Mouse (Mus musculus): ENCODE measurements around the gene Pdxp.

The Pdxp gene

DNA sequence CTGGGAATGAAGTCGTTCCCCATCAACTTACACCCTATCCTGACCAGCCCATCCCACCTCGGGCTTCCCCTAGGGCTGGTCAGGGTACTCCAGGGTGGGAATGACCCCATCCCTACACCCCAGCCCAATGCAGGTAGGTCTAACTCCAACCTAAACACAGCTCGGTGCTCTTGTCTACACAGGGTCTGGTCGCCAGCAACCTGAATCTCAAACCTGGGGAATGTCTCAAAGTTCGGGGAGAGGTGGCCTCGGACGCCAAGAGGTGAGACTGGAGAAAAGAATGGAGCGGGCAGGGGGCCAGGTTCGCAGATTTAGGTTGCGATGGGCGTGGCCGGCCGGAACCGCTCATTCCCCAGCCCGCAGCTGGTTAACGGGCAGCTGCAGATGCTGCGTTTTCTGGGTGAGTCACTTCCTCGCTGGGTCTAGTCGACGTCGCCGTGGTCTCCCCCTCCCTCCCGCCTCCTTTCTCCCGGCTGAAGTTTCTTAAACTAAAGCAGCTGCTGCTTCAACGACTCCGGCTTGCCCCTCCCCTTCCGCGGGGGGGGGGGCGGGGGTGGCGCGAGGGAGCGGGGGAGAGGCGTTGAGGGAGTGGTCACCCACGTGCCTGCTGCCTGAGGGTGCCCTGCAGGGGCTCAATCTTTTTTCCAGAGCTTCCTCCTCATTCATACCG lies 14.2 kb downstream of the Pdxp start:
- peak; percentile 46 for DNase-seq (ENCODE audit: low spot score)

DNA sequence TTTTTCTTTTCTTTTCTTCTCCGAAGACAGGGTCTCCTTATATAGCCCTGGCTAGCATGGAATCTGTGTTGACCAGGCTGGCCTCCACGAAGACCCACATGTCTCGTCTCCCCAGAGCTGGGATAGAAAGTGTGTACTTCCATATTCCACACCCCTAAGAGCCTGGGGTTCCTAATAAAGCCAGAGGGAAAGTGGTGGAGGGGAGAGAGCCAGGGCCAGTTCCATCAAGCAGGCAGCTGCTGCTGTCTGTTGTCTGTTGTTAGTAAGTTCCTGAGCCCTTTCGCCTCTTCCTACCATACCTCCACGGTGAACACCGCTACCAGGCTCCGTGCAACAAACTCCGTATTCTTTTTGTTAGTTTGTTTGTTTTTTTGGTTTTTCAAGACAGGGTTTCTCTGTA lies 14.8 kb downstream of the Pdxp start:
- no peak for DNase-seq (ENCODE audit: low spot score)

DNA sequence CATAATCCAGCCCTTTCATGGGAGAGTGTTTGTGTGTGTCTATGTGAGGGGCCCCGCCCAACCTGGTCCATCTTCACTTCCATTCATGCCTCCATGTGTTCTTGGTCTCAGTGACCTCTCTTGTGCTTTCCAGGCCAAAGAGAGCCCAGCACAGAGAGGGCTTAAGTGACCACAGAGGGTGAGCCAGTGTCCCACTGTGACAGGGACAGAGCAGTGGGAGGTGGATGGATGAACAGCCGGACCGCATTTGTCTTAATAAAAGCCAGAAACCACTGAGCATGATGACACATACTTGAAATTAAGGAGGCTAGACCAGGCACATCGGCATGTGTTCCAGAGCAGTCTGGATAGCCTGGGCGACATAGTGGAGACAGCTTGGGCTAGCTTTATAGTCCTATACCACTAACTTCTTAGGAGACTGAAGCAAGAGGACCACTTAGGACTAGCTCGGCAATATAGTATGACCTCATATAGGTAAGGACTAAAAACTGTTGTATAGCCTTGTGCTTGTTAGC lies 16.5 kb downstream of the Pdxp start:
- no peak for DNase-seq (ENCODE audit: low spot score)

DNA sequence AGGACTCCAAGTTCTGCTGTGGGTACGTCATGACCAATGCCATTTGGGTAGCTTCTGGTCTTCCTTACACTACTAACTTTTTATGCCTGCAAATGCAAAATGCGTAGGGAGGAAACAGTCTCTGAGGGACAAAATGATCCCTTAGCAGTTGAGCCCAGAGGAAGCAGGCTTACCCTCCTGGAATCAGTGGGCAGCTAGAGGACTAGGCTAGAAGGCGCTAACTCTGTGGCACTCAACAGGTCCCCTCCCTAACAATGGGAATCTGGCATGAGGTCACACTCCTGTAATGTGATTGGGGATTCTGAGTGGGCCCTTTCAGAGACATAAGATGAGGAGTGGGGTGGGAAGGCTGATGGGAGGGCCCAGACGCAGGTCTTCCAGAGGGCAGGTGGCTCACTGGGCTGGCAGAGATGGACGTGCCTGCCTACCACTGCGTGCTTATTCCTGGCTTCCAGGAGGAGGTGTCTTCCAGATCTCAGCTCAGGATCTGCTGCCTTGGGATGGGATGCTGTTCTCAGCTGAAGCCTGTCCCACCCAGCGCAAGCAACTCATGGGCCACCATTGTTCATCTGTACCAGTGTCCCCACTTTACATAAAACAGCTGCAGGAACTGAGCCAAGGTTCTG lies 17.2 kb downstream of the Pdxp start:
- DNase-seq (ENCODE audit: low spot score): no peak

DNA sequence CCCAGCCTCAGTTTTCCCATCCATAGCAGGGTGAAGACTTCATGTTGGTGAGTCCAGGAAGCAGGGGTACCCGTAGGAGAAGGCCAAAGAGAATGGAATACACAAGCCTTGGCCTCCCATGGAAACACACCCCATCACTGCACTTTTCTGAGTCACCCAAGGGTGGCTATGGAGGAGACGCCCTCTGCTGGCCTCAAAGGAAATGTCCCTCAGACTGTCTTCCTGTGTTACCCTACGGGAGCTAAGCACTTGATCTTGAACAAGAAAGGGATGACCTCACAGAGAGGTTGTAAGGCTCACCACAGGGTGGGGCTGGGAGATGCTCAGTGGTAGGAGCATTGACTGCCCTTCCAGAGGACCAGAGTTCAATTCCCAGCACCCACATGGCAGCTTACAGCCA lies 17.9 kb downstream of the Pdxp start:
- no peak for DNase-seq (ENCODE audit: low spot score)

DNA sequence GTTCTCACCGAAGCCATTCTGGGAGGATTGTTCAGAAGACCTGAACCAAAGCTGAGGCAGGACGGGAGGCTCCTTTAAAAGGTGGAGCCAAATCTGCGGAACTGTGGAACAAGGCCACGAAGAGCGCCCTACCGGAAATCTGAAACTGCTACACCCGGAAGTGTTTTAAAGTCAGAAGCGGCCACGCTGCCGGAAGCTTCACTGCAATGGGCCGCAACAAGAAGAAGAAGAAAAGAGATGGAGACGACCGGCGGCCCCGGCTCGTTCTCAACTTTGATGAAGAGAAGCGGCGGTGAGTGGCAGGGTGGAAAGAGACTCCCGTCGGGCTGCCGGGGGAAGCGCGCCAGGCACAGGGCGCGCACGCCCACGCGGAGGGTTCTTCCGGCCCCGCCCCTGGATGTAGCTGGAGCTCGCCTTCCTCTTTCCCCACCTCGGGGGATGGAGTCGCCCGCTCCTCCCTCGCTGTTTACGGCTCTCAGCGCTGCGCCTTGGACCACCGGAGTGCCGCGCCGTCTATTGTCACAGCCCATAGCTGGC lies 21.1 kb downstream of the Pdxp start, which contains the start of gene Nol12:
Gene Nol12 (plus strand): TSS at position 150 of the 537 bp plus-strand sequence.
- DNase-seq (ENCODE audit: low spot score): peak; percentile 77

DNA sequence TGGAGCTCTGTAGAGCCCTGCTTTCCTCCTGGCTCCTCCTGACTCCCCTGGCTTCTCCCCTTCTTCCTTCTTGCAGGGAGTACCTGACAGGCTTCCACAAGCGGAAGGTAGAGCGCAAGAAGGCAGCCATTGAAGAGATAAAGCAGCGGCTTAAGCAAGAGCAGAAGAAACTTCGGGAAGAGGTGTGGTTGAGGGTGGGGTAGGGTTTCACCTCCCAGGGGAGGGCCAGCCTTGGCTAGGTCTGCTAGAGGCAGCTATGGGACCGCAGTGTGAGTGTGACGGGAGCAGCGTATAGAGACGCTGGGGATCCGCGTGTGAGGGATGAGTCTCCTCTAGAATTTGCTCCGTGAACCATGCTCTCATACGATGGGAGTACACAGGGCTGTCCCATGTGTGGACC lies 22.7 kb downstream of the Pdxp start:
- DNase-seq (ENCODE audit: low spot score): no peak

DNA sequence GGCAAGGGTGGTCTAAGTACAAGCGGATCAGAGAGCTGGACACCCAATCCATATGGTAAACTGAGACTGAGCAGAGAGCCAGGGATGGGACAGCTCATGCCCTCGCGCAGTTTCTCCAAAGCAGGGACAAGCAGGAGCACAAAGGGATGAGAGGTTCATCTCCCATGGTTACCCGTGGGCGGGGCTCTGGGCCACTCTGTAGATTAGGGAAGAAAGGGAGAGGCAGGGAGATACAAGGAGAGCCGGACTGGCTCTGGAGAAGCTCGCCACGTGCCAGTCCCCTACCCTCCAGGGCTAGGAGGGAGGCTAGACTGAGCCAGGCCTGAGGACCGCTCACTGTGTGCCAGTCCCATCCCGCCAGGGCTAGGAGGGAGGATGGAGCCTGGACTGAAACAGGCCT lies 23.6 kb downstream of the Pdxp start:
- DNase-seq (ENCODE audit: low spot score): no peak

DNA sequence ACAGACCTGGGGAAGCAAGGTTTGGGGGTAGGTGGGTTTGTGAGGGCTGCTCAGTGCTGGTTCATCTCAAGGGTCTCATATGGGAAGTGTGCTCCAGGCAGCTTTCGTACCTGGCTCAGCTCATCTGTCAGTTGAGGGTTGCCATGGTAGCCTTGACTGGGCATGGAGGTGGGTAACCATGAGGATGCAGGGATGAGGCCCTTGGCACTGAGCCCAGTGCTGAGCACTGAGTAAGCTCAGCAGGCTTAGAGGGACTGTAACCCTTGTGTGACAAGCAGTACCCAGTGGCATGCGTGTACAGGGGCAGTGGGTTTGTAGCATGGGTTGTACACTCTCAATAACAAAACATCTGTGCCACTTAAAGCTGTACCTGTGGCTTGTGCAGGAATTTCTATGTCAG lies 24.2 kb downstream of the Pdxp start:
- DNase-seq (ENCODE audit: low spot score): no peak

DNA sequence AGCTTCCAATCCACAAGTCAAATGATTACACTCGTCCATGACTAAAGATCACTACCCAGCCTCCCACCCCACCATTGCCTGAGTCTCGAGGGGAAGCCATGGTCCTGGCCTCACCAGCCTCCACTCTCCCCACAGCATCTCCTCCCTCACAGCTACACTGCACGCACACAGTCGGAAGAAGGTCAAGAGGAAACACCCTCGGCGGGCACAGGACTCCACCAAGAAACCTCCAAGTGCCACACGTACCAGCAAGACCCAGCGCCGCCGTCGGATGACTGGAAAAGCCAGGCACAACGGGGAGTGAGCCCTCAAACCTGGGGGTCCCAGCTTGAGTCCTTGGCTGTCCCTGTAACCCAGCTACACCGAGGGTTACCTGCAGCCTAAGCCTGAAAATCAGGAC lies 26.6 kb downstream of the Pdxp start:
- no peak for DNase-seq (ENCODE audit: low spot score)

DNA sequence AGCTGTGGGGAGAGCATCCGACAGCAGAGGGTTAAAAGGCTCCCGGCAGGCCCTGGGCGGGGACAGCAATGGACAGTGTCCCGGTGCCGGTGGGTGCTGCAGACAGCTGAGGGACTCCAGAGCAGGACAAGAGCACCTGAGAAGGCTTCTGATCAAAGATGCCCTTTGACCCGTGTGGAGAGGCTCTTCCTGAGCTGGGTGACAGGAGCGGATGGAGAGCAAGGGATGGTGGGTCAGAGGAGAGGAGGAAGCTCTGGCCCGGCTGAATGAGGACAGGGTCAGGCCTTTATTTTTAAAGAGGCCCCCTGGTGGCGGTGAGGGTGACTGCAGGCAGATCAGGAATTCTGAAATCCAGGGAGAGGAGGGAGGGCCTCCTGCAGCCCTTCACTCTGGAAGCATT lies 28.9 kb downstream of the Pdxp start:
- DNase-seq (ENCODE audit: low spot score): peak; percentile 44

DNA sequence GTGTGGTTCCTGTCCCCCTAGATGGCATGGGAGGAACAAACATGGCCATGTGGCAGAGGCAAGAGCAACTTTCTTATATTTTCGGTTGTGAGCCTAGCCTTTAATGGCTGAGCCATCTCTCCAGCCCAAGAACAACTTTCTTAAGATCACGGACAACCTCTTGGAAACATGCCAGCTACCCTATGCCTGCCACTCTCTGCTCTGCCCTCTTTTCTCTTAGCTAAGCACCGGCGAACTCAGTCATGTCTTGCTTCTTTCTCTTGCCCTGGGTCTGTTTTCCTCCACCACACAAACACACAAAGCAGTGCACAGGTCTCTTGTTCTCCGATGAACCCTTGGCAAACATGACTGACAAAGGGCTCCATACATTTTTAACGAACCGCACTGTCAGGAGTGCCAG lies 32.5 kb downstream of the Pdxp start:
- DNase-seq (ENCODE audit: low spot score): no peak

DNA sequence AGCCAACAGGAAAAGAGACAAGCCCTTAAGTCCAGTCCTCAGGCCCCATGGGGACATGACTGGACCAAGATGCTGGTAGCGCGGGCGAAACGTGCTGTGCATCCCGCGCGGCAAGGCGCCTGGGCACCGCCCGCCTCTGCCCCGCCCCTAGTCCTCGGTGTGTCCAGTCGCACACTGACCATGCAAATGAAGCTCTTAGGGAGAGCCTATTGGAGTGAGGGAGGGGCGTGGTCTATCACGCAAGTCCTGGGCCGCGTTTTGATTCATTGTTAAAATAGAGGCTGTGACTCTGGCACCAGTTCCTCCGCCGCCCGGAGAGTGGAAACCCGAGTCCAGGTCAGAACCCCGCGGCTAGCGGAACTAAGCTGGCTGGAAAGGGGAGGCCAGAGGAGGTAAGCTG lies 33.9 kb downstream of the Pdxp start, which contains the start of gene Triobp:
Gene Triobp (plus strand): TSS at position 68 of the 400 bp plus-strand sequence.
- DNase-seq (ENCODE audit: low spot score): peak; percentile 22

DNA sequence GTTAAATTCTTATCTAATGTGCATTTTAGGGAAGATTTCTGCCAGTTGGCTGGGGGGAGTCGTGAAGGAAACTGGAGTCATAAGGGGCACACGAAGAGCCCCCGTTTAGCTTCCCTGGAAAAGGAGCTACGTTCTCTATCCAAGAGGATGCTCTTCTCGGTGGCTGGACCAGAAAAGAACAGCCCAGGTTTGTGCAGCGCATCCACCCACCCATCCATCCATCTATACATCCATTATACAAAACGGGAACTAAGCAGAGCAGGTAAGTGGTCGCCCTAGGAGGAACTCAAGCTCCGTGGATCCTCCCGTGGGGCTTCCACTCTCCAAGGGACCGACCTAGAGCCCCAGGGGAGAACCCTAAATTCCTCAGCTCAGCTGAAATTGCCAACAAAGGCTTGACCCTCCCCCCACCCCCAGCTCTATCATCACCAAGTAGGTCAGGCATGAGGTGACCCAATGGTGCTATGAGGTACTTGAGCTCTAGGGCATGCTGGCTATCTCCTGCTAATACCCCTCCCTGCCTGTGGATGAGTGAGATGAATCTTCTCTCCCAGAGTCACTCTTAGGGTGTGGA lies 34.5 kb downstream of the Pdxp start:
- DNase-seq (ENCODE audit: low spot score): no peak

DNA sequence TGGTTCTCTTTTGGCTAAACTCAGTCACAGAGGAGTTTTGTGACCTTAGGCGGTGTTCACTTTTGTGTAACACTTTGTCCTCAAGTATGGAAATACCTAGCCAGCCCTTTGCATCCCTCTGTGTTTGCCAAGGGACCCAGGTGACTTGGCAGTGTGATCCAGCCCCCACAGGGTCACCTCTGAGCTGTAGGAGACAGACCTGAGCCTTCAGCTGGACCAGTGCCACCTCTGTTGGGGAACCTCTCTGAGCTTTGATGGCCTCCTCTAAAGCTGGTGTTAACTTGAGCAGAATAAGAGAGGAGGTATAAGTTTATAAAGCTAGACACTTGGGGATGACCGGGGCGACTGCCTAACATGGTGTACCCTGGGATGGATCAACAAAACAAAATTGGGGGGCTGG lies 35.2 kb downstream of the Pdxp start:
- no peak for DNase-seq (ENCODE audit: low spot score)

DNA sequence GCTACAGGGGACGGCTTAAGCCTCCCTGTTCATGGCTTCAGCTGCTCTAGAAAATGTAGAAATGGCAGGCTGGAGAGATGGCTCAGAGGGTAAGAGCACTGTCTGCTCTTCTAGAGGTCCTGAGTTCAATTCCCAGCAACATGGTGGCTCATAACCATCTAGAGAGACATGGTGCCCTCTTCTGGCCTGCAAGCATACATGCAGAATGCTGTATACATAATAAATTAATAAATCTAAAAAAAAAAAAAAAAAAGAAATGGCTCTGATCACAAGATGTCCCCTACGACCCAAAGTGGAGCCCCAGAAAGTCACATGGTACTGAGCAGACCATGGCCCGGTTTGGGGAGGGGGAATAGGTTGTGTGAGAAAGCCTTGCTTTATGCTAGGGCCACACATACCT lies 41.9 kb downstream of the Pdxp start:
- DNase-seq (ENCODE audit: low spot score): no peak

DNA sequence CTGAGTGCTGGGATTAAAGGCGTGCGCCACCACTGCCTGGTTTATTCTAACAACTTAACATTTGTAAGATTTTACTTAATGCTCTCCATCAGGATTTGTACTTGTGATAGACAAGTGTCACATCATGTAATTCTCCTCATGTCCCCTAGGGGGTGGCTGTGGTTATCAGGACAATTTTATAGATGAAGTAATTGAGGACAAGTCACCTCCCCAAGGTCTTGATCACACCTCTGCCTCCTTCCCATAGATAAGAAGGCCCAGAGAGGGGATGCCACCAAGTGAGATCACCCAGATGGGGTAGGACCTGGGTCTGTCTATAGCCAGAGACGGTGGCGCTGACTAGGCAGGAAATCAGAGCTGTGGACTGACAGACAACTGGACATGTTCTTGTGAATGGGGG lies 42.6 kb downstream of the Pdxp start:
- DNase-seq (ENCODE audit: low spot score): no peak

DNA sequence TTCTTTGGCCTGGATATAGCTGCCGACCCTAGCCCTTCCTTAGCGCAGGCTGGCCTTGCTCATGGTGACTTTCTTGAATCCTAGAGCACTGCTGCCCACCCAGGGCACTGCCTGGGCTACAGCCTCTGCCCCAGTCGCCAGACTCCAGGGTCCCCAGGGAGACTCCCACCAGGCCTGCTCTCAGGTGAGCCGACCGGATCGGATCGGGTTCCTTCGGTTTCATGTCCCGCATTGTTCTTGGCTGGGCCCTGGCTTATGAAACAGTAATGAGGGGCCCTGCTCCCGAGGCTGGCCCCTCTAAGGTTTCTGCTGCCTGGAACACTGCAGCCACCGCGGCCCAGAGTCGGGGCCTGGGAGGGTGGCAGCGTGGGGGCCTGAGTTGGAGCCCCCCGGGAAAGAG lies 43.3 kb downstream of the Pdxp start:
- no peak for DNase-seq (ENCODE audit: low spot score)

DNA sequence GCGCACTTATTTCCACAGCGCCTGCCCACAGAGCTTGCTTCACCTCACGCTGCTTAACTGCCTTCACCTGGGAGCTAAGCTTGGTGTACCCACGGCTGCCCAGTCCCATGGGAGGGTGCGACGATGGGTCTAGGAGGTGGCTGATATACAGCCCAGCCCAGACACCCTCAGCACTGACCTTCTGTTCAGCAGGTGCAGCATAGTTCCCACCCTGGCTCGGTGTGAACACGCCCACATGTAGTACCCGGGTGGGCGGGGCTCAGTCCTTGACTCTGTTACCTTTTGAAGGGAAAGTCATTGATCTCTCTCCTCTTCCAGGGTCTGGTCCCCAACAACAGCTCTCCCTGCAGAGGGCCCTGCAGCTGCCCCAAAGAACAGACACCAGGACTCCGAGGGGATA lies 45.8 kb downstream of the Pdxp start:
- no peak for DNase-seq (ENCODE audit: low spot score)

DNA sequence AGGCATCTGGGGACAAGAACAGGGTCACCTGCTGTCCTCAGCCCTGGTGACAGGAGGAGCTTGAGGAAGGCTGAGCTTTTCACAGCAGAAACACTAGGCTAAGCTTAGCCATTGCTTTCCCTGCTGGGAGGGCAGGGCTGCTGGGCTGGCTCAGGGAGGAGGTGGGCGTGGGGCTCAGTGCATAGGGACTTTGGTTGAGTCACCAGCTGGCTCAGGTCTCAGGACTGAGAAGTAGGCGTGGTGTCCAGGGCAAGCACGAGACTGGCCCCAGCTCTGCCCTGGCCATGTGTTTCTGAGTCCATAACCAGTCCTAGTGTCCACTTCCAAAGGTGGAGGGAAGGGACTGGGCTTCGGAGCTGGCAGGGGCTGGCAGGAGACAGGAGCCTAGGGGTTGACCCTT lies 46.4 kb downstream of the Pdxp start:
- DNase-seq (ENCODE audit: low spot score): no peak

DNA sequence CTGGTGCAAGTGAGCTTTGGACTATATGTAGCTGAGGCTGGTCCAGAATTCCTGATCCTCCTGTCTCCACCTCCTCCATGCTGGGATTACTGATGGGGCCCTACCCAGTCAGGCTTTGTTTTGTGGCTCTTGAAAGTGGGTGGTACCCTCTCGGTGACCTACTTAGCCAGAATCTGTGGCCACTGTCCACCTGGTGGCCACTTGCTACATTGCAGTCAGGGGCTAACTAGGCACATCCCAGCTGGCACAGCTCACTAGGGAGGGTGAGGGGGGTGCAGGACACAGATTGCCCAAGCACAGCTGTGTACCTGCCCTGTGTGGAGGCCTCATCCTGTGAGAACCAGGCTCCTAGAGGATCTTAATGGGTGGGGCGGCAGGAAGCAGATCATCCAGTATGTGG lies 49.2 kb downstream of the Pdxp start:
- no peak for DNase-seq (ENCODE audit: low spot score)
